Mouse (Mus musculus) adrenal gland, postnatal 14 days (tissue): ENCODE measurements around the gene Ndufaf4. TPM values are rescaled to one million over a fixed set of nuclear protein-coding genes. Genes with fewer than 3 reads are reported as not detected.
A peak's percentile ranks its signal among the peaks of the same experiment; 100 is the strongest.
"Not testable (repeated sequence)": the region's sequence is repeated elsewhere in the genome, so short reads cannot be mapped to it uniquely, and the experiment has no call there.

Source experiments
- DNase-seq: peaks from one replicate; pipeline ENCODE4 v3.0.0; 2021; ENCODE audit warnings: mixed read lengths
- long read RNA-seq, 2 experiments: library from polyadenylated mRNA; stranded (forward); transcript quantifications; one replicate each; pipeline ENCODE4 v2.0.0; 2021
- total RNA-seq: library from RNA; stranded (reverse); gene quantifications from 2 replicates; pipeline ENCODE4 v1.2.3, GENCODE M21; 2021

The Ndufaf4 gene
- total RNA-seq: 36.3 and 45.8 TPM in 2 replicates
- long read RNA-seq, experiment 1, transcript Ndufaf4-202 (2 exons, 2,358 nt): minor isoform, 11 of 59 reads
- long read RNA-seq, experiment 1, transcript Ndufaf4-201 (3 exons, 3,632 nt): major isoform, 39 of 59 reads
- long read RNA-seq, experiment 1, partial matches to known transcripts: 0 of 59 reads
- long read RNA-seq, experiment 1, other reads (novel, unspliced or antisense): 9 of 59 reads
- long read RNA-seq, experiment 2, transcript Ndufaf4-202 (2 exons, 2,358 nt): minor isoform, 14 of 59 reads
- long read RNA-seq, experiment 2, transcript Ndufaf4-201 (3 exons, 3,632 nt): major isoform, 35 of 59 reads
- long read RNA-seq, experiment 2, partial matches to known transcripts: 0 of 59 reads
- long read RNA-seq, experiment 2, other reads (novel, unspliced or antisense): 9 of 59 reads

DNA sequence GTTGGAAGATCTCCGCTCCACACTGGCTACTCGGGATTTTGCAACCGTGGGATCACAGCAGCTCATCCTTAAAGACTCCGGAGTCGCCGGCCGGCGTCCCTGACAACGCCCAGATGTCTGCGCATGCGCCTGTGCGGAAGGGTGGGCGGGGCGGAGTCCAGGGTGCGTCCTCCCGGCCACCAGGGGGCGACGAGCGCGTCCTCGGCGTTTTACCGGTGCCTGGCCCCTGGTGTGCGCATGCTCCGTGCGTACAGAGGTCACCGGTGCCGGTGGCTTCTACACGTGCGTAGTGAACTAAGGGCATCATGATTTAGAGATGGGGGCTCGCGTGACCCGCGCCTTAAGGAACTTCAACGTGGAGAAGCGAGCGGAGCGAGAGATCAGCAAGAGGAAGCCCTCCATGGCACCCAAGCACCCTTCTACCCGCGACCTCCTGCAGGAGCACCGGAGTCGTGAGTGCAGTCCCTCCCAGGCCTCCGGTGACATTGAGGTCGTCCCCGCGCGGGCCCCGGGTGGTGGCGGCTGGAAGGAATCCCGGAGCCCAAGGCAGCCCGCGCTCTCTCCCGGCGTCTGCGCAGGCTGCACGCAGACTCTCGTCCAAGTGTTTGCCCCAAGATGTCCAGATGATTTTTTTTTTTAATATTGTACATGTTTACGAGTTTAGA lies at the start of gene Ndufaf4:
TSS of gene Ndufaf4 (plus strand) at position 233 of the 665 bp plus-strand sequence.
- peak; percentile 99 for DNase-seq

DNA sequence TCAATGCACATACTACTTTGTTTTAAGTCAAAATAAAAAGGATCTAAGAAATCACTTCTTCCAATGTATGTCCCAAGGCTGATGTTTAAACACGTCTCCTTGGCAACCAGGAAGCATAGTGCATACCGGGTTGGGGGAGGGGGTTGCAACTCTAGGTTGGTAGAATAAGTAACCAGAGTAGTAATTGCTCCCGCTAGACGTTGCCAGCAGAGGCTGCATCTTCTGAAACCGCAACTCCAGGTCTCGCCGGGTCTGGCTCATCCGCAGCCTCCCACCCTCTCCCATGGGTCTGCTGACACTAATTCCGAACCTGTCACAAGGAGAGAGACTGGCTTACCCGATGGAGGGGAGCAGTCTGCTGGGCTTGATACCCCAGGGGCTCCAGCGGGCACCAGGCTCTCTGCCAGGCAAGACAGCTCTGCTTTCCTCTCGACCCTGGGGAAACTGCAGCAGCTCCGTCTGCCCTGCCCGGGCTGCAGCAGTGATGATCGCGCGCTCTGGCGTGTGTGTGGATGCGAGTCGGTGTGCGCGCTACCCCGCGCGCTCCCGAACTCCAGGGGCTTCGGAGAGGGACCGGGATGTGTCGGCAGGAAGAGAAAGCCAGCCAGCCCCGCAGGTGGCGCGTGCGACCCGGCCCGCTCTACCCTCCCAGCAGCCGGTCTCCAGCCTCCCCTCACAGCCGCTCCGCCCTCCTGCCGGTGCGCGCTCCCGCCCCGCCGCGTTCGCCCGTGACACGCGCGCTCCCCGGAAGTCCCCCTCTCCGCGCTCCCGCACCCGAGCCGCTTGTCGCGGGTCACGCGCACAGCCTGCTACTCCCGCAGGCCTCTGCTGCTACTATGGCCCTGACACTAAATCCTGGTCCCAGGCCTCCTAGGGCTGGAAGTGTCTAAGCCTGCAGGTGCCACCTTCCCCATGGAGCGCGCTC lies 47.2 kb upstream of the Ndufaf4 start, which contains the start of gene Klhl32:
TSS of gene Klhl32 (minus strand) at position 724 of the 925 bp plus-strand sequence.
- peak; percentile 87 for DNase-seq

DNA sequence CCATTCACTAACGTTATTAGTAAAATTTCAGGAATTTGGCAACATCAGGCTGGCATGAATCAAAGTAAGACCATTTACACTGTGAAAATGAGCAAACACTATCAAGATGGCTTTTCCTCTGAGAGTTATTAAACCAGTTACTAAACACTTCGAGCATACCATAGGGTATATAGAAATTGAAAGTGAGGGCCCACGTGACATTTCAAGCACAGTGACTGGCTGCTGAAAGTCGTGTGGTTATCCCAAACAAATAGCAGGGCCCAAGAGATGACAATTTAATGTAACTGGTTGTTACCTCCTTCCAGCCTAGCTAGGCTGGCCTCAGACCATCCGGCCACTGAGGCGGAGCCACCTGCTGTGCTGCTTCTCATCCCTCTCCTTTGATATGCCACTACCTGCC lies 32.2 kb upstream of the Ndufaf4 start:
- no peak for DNase-seq

DNA sequence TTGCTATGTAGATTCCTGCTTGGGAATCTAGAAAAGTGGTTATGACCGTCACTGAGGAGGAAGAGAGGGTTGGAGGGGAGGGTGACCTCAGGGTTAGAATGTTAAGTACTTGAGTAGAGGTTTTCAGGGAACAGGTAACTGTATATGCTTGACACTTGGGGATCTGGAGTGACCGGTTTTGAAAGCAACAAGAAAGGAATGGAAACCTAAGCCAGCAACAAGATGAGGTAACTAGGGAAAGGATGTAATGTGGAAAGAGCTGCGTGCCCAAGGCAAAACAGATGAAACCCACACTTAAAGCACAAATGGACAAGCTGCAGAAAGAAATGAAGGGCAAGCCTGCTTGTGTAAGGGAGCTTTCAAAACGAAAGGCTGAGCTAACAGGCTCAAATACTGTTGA lies 28.7 kb upstream of the Ndufaf4 start:
- DNase-seq: no peak

DNA sequence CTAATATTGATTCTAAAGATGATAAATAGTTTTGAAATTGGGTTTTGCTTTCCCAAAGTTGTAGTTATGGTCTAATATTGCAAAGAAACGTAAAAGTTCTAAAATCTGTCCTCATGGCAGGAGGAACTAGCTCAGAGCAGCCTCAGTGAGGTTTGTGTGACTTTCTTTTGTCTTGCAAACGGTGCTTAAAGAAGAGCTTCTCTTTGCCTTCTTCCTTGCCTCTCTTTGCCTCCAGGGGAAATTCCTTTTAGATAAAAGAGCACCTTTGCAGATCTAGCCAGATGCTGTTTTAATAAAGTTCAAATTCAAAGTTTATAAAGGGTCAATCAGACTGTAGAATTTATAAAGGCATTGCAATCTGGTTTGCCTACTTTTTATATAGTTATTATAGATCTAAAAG lies 8.5 kb upstream of the Ndufaf4 start:
- DNase-seq: not testable (repeated sequence)

DNA sequence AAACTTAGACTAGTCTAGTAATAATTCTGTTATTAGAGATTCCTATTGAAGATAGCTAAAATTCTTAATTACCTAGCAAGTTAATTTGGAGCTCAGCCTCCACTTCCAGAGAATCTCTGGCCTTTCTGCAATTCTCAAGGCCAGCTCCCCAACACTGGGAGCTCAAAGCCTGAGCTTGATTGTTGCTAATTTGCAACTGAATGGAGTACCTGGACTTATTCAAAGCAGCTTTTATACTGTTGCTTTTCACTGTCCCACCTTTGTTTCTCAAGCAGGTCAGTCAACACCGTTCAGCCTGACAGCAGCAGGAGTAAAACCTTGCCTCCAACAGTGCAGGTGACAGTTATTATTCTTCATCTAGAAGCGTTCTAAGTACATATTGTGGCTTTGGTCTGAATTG lies 5.6 kb upstream of the Ndufaf4 start:
- not testable (repeated sequence) for DNase-seq

DNA sequence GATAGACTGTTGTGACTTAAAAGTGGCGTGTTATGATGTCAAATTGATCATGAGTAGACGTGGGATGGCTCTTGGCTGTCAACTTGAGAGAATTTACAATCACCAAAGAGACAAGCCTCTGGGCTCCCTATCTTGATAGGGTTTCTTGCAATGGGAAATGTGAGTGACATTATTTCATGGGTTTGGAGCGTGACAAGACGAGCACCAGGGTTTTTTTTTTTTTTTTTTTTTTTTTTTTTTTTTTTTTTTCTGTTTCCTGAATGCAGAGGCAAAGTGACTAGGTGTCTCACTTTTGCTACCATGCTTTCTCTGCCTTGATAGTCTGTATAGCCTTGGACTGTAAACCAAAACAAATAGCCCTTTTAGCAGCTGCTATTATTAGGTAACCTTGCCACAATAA lies 3.3 kb upstream of the Ndufaf4 start:
- no peak for DNase-seq

DNA sequence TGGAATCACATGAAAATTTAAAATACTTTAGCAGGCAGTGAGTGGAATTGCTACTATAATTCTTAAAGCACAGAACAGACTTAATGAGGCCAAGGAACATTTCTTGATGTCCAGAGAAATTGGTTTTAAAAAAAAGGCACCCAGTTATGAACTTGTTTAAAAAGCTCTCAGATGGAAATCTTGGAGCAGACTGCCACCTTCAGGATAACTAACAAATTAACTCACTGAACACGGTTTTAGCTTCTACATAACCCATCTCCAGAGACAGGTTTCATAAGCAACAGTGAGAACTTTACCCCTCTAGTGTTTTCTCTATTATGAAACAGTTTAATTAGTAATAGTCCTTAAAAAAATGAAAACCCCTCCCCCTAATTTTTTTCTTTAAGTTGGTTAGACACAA lies 1.1 kb upstream of the Ndufaf4 start:
- DNase-seq: peak; percentile 12

DNA sequence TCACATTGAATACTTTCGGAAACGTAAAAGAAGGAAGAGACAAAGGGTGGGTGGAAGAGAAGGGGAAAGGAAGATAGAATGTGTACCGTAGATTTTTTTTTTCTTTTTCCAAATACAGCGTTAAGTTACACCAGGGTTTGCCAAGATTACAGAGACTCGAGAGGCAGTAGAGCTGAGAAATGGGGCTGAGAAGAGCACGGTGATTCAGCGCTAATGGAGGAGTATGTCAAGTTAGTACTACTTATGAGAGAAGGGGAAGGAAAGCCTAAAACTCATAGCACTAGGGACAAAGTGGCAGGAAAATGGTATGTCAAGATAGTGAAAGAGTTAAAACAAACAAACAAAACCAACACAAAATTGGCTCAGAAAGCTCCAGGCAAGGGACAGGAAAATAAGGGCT lies 532 bp upstream of the Ndufaf4 start:
- peak; percentile 4 for DNase-seq

DNA sequence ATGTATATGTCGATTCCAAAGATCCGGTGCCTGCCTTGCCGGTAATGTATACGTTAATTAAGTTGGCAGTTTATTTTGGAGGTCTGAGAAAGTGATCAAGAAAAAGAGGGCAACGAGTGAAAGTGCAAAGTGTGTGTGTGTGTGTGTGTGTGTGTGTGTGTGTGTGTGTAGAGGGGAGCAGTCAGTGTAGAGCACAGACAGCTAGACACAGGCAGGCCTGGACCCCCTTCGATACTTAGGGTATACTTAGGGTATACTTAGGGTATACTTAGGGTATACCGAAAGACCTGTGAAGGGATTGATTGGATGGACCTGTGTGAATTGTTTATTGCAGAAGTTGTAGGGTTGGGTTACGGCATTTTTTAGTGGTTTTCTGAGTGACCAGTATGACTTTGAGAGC lies 753 bp downstream of the Ndufaf4 start:
- DNase-seq: peak; percentile 11

DNA sequence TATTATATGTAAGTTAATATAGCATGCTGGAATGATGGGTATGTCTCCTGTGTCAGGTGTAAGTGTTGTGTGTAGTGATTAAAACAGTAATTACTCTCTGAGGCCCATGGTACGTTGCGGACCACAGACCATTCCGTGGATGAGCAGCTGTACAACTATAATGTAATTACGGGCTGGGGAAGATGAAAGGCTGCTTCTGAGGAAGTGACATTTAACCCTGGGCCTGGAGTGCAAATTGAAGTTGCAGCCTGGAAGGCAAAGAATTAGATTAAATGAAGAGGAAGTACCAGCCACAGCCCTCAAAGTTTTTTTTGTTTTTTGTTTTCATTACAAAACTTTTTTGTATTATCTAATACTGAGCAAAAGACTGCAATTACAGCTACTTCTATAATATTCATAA lies 1.3 kb downstream of the Ndufaf4 start:
- DNase-seq: no peak

DNA sequence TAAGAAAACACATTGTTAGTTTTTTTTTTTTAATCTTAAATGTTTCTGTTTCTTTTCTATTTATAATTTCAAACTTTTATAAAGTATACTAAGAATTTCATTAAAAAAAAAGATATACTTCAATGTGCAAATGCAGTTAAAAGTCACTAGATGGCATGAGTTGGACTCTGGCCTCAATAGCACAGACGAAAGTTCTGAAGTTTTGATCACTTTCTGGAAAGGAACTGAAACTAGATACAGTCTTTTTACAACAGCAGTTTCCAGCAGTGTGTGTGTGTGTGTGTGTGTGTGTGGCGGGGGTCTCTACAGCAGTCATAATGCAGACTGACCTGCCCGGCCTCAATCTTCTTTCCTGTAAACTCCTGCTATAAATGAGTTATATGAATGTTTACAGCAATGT lies 9.9 kb downstream of the Ndufaf4 start:
- no peak for DNase-seq

DNA sequence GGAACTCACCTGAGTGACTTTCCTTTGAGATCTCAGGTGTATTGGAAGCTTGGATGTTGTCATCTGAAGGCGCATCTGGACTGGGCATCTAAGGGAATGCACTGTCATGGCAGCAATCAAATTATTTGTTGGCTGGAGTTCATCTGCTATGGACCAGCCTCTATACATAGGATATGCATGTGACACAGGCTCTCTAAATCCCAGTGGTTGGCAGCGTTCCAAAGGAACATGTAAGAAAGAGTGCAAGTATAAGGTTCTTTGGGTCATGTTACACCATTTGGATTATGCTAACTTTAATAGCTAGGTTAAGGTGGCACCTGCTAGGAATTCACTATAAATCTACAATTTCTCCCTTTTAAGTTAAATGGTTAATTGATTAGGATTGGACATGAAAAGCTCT lies 17.7 kb downstream of the Ndufaf4 start:
- DNase-seq: no peak

DNA sequence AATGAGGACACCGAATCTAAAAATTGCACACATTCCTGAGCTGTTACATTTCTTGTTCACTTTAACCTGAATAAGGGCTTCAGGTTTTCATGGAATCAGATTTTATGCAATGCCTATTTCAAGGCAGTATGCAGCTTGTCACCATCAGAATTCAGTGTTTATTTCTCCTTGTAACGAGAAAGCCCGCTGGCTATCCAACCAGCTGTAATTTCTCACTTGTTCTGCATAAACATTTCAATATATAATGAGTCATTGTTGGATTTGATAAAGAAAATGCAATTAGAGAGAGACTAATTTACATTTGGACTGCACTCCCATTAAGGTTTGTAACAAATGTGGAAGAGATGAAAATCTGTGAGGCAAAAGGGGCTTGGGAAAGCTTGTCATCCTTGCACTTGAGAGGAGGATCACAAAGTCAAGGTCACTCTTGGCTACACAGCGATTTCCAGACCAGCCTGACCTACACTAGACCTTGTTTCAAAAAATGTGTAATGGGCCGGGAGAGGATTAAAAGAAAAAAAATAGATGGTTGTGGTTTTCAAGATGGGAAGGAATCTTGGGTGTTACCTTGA lies 22.2 kb downstream of the Ndufaf4 start:
- DNase-seq: no peak

DNA sequence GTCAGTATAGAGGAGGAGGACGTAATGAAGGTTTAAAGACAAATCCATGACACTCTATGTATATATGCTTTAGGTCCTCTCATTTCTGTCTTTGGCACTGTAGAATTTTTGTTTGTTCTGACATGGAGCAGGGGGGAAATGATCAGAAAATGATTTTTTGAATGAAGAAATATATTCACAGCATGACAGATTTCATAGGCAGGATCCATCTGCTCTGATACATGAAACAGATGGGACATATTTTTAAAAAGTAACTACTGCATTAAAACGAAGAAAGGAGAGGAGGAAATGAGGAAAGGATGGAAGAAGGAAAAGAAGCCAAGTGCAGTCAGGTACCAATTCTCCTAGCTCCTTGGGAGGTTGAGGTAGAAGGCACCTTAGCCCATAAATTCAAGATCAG lies 26.8 kb downstream of the Ndufaf4 start:
- no peak for DNase-seq

DNA sequence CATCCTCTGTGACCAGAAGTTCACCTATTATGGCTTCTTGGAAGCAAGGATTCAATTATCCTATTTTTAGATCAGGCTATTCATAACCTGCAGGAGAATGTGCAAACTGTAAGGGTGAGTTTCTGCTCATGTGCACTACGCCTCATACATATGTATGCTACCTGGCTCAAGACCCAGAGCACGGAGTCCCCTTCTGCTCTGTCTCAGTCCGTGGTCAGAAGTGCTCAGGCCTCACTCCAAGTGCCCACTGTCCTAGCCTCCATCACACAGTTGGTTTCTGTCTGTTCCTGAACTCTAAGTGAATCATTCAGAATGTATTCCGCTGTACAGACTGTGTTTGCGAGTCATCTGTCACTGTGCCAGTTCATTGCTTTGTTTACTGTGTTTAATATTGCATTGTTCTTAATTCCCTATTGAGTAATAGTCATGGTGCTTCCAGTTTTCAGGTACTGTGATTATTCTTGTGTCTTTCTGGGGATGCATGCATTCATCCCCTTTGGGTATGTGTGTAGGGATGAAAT lies 30.4 kb downstream of the Ndufaf4 start:
- DNase-seq: no peak

DNA sequence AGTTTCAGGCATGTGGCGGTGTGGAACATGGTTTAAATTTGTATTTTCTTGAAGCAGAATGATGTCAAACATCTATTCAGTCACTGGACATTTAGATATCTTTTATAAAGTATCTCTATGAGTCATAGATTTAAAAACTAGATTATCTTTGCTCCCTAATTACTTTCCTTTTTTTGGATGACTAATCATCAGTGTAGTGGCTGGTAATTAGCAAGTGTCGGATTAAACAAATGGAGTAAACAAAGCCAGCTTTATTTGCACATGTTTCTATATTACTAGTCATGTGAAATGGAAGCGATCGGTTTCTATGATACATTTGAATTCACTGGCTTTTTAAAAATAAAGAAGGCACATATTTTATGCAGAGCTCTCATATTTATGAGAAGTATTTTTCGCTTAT lies 31.0 kb downstream of the Ndufaf4 start:
- DNase-seq: no peak

DNA sequence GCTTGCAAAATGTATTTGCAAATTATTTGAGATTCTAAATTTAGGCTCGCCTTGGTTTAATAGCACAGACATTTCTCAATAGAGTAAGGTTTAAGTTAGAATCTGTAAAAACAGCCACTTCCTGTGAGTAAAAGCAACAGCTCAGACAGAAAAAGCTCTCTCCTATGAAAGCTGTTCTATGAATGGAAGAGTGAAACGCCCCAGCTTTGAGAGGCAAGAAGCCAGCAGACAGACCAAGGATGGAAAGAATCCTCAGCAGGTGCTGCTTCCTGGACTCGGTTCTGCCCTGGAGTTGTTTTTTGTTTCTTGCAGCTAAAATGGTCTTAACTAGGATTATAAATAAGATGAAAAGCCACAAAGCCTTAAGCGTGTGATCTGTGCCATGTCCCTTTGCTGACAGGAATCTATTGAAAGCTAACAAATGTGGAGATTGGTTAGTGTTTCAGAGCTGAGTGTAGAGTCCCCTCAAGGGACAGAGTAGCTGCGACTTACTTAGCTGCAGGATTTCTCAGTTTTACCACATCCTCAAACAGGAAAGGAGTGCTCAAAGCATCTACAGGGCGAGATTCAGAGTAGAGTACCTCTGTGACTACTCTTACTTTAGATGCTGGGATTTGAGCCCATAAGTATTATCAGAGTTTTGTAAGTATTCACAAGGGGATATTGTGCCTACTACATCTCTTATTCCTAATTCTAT lies 45.0 kb downstream of the Ndufaf4 start:
- no peak for DNase-seq
